Mouse (Mus musculus) embryonic facial prominence, embryonic 10.5 days (tissue): ENCODE measurements around the gene Selenoh. TPM values are rescaled to one million over a fixed set of nuclear protein-coding genes. Genes with fewer than 3 reads are reported as not detected.
"Not testable (repeated sequence)": the region's sequence is repeated elsewhere in the genome, so short reads cannot be mapped to it uniquely, and the experiment has no call there.

ENCODE experiments used
- DNase-seq: peaks from one replicate; pipeline ENCODE4 v3.0.0-alpha.2; 2017; ENCODE audit warnings: low spot score
- H3K27ac ChIP-seq: fragments of 300-500 bp; sonication (generic); replicated peaks from 2 replicates; pipeline ENCODE4 v1.5.1; 2016; ENCODE audit warnings: mild to moderate bottlenecking
- H3K27me3 ChIP-seq: fragments of 300-500 bp; sonication (generic); replicated peaks from 2 replicates; pipeline ENCODE4 v1.6.1; 2016; ENCODE audit warnings: low read depth, mild to moderate bottlenecking; ENCODE audit not compliant: poor library complexity, severe bottlenecking
- H3K36me3 ChIP-seq: fragments of 300-500 bp; sonication (generic); replicated peaks from 2 replicates; pipeline ENCODE4 v1.6.1; 2016; ENCODE audit warnings: mild to moderate bottlenecking, moderate library complexity
- H3K4me1 ChIP-seq: fragments of 300-500 bp; sonication (generic); 2 replicates; pipeline ENCODE4 v1.6.1; 2016
- H3K4me3 ChIP-seq: fragments of 300-500 bp; sonication (generic); 2 replicates; pipeline ENCODE4 v1.5.1; 2016; ENCODE audit warnings: mild to moderate bottlenecking, moderate library complexity
- H3K9me3 ChIP-seq: fragments of 300-500 bp; sonication (generic); 2 replicates; pipeline ENCODE4 v1.6.1; 2016; ENCODE audit warnings: mild to moderate bottlenecking
- WGBS: fragments of 180-500 bp; shearing (Covaris S2); methylation state at CpG from one replicate; pipeline ENCODE4 v1.1.7; 2016; 5-methylcytosine and 5-hydroxymethylcytosine counted together
- polyA plus RNA-seq: library from polyadenylated mRNA; unstranded; fragments of >200 nt; fragmentation: Nextera tagmentation; extraction: Ambion mirVana; gene quantifications from 2 replicates; pipeline ENCODE4 v1.2.1, GENCODE M21; 2016

The Selenoh gene
- polyA plus RNA-seq, 1 experiment from 2014 or later = 505 TPM

- no peak overlapping the region for H3K27ac ChIP-seq
- DNase-seq = no peak
- peaks cover 98% of the 10 kb centered on the region for H3K36me3 ChIP-seq
- H3K27me3 ChIP-seq = no peaks in the 10 kb centered on the region
- H3K4me3 ChIP-seq = no peak overlapping the region
- WGBS = 89% methylated on average over 5 of the region's 5 CpGs
- no peaks in the 10 kb centered on the region for H3K9me3 ChIP-seq
- no peaks in the 10 kb centered on the region for H3K4me1 ChIP-seq
These were observed 24.6 kb upstream of the Selenoh start for GRCm38 (mm10) chr2:84695007-84695695.

- no peaks in the 10 kb centered on the region for H3K9me3 ChIP-seq
- no peaks in the 10 kb centered on the region for H3K27me3 ChIP-seq
- DNase-seq = no peak
- H3K27ac ChIP-seq = no peak overlapping the region
- no peak overlapping the region for H3K4me3 ChIP-seq
- no peaks in the 10 kb centered on the region for H3K4me1 ChIP-seq
- H3K36me3 ChIP-seq = peaks cover 97% of the 10 kb centered on the region
- WGBS = 91% methylated on average over 12 of the region's 12 CpGs
These were observed 19.5 kb upstream of the Selenoh start for GRCm38 (mm10) chr2:84690050-84690449.

GRCm38 (mm10) chr2:84688080-84688844 is 17.7 kb upstream of the Selenoh start:
- 85% methylated on average over 2 of the region's 2 CpGs for WGBS
- Histone ChIP-seq H3K27ac (no peak overlapping the region), H3K27me3 (no peaks in the 10 kb centered on the region), H3K4me3 (no peak overlapping the region), H3K4me1 (no peaks in the 10 kb centered on the region), H3K36me3 (peaks cover 97% of the 10 kb centered on the region), H3K9me3 (no peaks in the 10 kb centered on the region)
- no peak for DNase-seq

- H3K4me1 ChIP-seq = peaks cover 9% of the 10 kb centered on the region
- 81% methylated on average over 6 of the region's 6 CpGs for WGBS
- H3K27ac ChIP-seq = no peak overlapping the region
- no peak for DNase-seq
- H3K9me3 ChIP-seq = no peaks in the 10 kb centered on the region
- peaks cover 75% of the 10 kb centered on the region for H3K36me3 ChIP-seq
- H3K4me3 ChIP-seq = no peak overlapping the region
- H3K27me3 ChIP-seq = no peaks in the 10 kb centered on the region
These were observed 12.1 kb upstream of the Selenoh start for GRCm38 (mm10) chr2:84682605-84683183.

- 19% methylated on average over 8 of the region's 8 CpGs for WGBS
- Histone ChIP-seq H3K27ac (peak within 1 kb of the TSS; percentile 82), H3K36me3 (peaks cover 63% of the 10 kb centered on the region), H3K9me3 (no peaks in the 10 kb centered on the region), H3K4me1 (peaks cover 25% of the 10 kb centered on the region), H3K4me3 (peak within 1 kb of the TSS; percentile 73), H3K27me3 (no peaks in the 10 kb centered on the region)
- DNase-seq = no peak
These were observed 8.4 kb upstream of the Selenoh start, which contains the start of gene Tmx2 for GRCm38 (mm10) chr2:84679016-84679415. Gene Tmx2 (minus strand): TSS chr2:84679140.

GRCm38 (mm10) chr2:84677968-84678880 is 7.7 kb upstream of the Selenoh start, which contains the start of the genes Gm28635 and Med19:
Gene Gm28635 (minus strand): TSS chr2:84678041.
Gene Med19 (plus strand): TSS chr2:84678402.
- Histone ChIP-seq H3K27ac (peak within 1 kb of the TSS; percentile 82), H3K27me3 (no peaks in the 10 kb centered on the region), H3K36me3 (peaks cover 63% of the 10 kb centered on the region), H3K9me3 (no peaks in the 10 kb centered on the region), H3K4me1 (peaks cover 25% of the 10 kb centered on the region), H3K4me3 (peak within 1 kb of the TSS; percentile 73)
- DNase-seq = peak; percentile 94
- WGBS = under 1% methylated on average over 44 of the region's 44 CpGs

GRCm38 (mm10) chr2:84677270-84677967 is 6.8 kb upstream of the Selenoh start:
- no peaks in the 10 kb centered on the region for H3K9me3 ChIP-seq
- peaks cover 25% of the 10 kb centered on the region for H3K4me1 ChIP-seq
- peak overlapping the region; percentile 73 for H3K4me3 ChIP-seq
- DNase-seq = no peak
- 12% methylated on average over 22 of the region's 22 CpGs for WGBS
- H3K27me3 ChIP-seq = no peaks in the 10 kb centered on the region
- peaks cover 63% of the 10 kb centered on the region for H3K36me3 ChIP-seq
- peak overlapping the region; percentile 80 for H3K27ac ChIP-seq

- Histone ChIP-seq H3K36me3 (peaks cover 65% of the 10 kb centered on the region), H3K4me3 (peak overlapping the region; percentile 93; the same call in 1 of the 2 replicates), H3K4me1 (peaks cover 18% of the 10 kb centered on the region)
- not testable (repeated sequence) for H3K9me3 ChIP-seq, H3K27ac ChIP-seq, H3K27me3 ChIP-seq, DNase-seq
- WGBS = 72% methylated on average over 4 of the region's 5 CpGs
These were observed 965 bp upstream of the Selenoh start for GRCm38 (mm10) chr2:84671535-84671934.

GRCm38 (mm10) chr2:84669828-84670568 is 572 bp downstream of the Selenoh start:
- Histone ChIP-seq H3K9me3 (no peaks in the 10 kb centered on the region), H3K27ac (peak overlapping the region; percentile 99), H3K27me3 (no peaks in the 10 kb centered on the region), H3K36me3 (peaks cover 50% of the 10 kb centered on the region), H3K4me3 (peak overlapping the region; percentile 93), H3K4me1 (peaks cover 13% of the 10 kb centered on the region)
- 3% methylated on average over 39 of the region's 39 CpGs for WGBS
- no peak for DNase-seq

- Histone ChIP-seq H3K36me3 (peaks cover 24% of the 10 kb centered on the region), H3K4me1 (peaks cover 11% of the 10 kb centered on the region), H3K4me3 (no peak overlapping the region), H3K9me3 (no peaks in the 10 kb centered on the region), H3K27me3 (no peaks in the 10 kb centered on the region), H3K27ac (no peak overlapping the region)
- DNase-seq = no peak
- 58% methylated on average over 12 of the region's 12 CpGs for WGBS
These were observed 4.5 kb downstream of the Selenoh start for GRCm38 (mm10) chr2:84666081-84666480.

- peak; percentile 41 for DNase-seq
- Histone ChIP-seq H3K36me3 (peaks cover 8% of the 10 kb centered on the region), H3K4me1 (no peaks in the 10 kb centered on the region), H3K4me3 (no peak overlapping the region), H3K9me3 (peaks cover 4% of the 10 kb centered on the region; the same call in 1 of the 2 replicates), H3K27me3 (no peaks in the 10 kb centered on the region), H3K27ac (no peak overlapping the region)
- WGBS = 28% methylated on average over 2 of the region's 2 CpGs
These were observed 7.7 kb downstream of the Selenoh start for GRCm38 (mm10) chr2:84662866-84663265.
